Mouse (Mus musculus) layer of hippocampus, postnatal 10 days (tissue): Measurements from ENCODE around the gene Fjx1. TPM values are rescaled to one million over a fixed set of nuclear protein-coding genes. Genes with fewer than 3 reads are reported as not detected.

ENCODE experiments used
- DNase-seq, 2 experiments: peaks; one replicate each; pipeline ENCODE4 v3.0.0; 2021; ENCODE audit warnings: low spot score in 2 of 2
- long read RNA-seq: library from polyadenylated mRNA; stranded (forward); transcript quantifications from one replicate; pipeline ENCODE4 v2.0.0, GENCODE M21; 2023
- total RNA-seq, 2 experiments: library from RNA; stranded (reverse); gene quantifications; 2 replicates each; pipeline ENCODE4 v1.2.3; 2021

Fjx1 gene
- total RNA-seq: 10 to 100 TPM; 64.8 to 72.0 TPM
- long read RNA-seq, transcript Fjx1-201 (1 exons, 3,134 nt): major isoform, 140 of 140 reads
- long read RNA-seq, partial matches to known transcripts: 0 of 140 reads
- long read RNA-seq, other reads (novel, unspliced or antisense): 0 of 140 reads

- peak in 1 of 2 experiments; percentile 81 for DNase-seq
Observed at GRCm38 (mm10) chr2:102451671-102452549, at the start of gene Fjx1. Fjx1 (minus strand) TSS chr2:102452499.

DNA sequence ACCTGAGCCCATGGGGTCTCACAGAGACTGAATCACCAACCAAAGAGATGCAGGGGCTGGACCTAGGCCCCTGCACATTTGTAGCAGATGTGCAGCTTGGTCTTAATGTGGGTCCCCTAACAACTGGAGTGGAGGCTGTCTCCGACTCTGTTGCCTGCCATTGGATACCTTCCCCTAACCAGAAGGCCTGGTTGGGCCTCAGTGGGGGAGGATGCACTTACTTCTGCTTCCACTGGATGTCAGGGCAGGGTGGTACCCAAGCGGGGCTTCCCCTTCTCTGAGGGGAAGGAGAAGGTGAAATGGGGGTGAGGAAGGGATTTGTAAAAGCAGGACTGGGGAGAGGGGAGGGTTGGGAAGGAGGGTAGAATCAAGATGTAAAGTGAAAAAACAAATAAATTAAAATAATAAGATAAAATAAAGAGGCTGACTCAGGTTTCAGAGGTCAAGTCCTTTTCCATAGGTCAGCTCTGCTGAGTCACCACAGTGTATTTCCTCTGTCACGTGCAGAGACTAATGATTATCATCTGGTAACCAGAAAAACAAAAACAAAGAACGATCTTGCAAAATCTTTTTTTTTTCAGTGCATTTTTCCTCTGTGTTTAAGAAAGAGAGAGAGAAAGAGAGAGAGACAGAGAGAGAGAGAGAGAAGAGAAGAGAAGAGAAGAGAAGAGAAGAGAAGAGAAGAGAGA lies 47.8 kb upstream of the Fjx1 start:
- no peak for DNase-seq

DNA sequence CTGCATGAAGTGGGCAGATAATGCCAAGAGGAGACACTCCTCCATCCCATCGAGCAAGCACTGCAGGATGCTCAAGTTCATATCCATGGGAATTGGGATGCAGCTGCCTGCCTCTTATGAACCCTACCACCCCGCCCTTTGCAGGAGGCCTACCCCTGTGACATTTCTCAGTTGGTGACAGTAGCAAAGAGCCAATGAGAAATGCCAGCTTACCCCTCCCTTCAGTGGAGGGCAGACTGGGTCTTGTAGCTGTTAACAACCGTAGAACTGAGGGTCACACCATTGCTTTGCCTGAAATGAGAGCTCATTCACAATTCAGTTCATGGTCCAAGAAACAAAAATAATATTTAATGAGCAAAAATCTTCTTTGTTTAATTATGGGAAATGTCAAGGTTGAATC lies 28.4 kb upstream of the Fjx1 start:
- no peak for DNase-seq

GRCm38 (mm10) chr2:102476101-102476500 lies 23.8 kb upstream of the Fjx1 start:
- DNase-seq: no peak

GRCm38 (mm10) chr2:102468645-102469044 lies 16.3 kb upstream of the Fjx1 start:
- no peak for DNase-seq

- DNase-seq: no peak
Observed at GRCm38 (mm10) chr2:102464342-102464732, 12.0 kb upstream of the Fjx1 start.

DNA sequence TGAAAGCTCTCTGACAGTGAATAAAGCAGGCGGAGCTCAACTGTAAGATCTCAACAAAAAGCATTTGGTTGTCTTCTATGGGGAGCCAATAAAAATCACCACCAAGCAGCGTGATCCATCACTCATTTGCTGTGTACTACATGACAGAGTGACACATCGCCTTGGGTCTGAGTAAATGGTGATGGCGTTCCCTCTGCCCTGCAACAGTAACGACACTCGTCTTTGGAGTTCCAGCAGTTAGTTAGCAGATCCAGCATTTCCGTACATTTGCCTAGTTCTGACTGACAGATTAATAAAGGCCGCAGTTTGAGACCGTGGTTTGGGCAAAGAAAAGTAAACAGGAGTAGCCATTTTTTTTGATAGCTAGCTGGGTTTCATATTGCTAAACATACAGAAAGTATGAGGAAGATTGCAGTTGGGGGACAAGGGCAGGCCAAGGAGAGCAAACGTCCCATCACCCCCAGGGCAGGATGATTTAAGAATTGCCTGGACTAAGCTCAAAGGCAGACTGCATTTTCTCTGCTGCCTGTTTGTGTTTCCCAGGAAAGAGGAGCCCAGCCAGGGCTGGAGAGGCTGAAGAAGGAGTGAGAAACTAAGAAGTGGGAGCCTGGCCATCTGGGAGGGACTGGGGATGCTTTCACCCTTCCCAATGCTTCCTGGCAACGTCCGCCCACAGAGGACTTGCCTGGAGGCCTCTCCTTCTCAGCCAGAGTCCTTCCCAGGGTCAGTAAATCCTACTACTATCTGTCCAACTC lies 11.5 kb upstream of the Fjx1 start:
- DNase-seq: peak; percentile 50 to 72

DNA sequence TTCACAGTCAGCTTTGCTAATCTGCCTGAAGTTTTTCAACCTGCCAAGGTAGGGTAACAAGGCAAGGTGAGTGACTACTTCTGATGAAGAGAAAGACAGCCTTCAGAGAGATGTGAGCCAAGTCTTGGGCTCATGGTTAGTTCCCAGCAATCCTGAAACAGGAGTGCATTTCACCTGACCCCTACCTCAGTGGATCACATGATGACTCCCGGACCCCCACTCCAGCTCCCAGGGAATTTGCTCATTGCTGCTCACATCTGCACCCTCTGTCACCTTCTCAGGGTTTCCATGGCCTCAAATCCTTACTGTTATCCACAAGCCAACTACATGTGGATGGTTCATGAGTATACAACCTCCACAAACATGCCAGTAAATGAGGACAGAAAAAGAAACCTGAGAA lies 9.2 kb upstream of the Fjx1 start:
- no peak for DNase-seq

GRCm38 (mm10) chr2:102455126-102455525 lies 2.8 kb upstream of the Fjx1 start:
- DNase-seq: no peak

DNA sequence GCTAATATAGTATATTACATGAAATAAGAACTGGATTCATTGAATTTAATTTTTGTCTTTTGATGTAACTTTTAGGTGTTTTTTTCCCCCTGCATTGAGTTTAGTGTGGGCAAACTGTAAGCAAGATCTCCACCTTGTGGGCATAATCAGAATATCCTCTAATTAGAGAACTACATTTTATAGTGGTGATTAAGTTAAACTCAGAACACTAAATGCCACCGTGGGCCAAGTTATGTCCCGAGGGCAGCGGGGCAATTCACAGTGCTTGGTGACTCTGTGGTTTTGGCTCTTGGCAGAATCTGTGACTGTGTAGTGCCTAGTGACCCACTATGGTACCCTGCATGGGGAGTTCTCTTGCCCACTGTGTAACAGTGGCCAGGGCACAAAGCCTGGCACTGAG lies 1.1 kb upstream of the Fjx1 start:
- no peak for DNase-seq

DNA sequence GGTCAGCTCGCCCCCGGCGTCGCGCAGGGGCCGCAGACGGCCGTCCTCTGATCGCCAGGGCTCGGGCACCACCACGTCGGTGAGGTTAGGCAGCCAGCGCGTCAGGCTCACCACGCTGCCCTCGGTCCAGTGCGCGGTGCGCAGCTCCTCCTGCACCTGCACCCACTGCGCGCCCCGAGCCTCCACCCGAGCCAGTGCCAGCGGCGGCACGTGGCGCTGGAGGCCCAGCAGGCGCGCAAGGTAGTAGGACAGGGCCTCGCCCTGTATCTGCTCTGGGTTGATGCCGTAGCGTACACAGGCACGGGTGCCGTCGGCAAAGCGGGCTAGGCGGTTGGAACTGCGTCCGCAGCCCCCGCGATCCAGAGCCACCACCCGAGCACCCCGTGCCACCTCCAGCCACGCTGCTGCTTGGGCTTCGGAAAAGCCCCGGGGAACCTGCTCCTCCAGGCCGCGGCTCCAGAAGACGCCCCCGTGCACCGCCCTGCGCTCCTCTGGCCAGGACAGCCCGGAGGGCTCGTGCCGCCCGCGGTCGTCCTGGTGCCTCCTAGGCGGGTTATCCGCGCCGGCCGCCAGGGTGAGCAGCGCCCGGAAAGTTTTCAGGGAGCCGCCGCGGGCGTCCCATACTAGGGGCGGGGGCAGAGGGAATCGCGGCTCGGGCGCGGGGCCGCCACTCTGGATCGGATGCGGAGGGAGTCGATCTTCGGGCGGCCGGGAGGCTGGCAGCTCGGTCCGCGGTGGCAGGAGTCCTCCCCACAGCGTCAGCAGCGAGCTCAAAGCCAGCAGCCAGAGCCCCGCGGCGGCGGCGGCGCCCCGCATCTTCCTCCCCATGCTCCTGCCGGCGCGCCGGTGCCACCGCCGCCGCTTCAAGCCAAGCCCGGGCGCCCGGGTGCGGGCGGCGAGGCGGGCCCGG lies 1.3 kb downstream of the Fjx1 start:
- DNase-seq: peak; percentile 60 to 67

GRCm38 (mm10) chr2:102450248-102450760 lies 2.0 kb downstream of the Fjx1 start:
- peak; percentile 61 to 68 for DNase-seq

DNA sequence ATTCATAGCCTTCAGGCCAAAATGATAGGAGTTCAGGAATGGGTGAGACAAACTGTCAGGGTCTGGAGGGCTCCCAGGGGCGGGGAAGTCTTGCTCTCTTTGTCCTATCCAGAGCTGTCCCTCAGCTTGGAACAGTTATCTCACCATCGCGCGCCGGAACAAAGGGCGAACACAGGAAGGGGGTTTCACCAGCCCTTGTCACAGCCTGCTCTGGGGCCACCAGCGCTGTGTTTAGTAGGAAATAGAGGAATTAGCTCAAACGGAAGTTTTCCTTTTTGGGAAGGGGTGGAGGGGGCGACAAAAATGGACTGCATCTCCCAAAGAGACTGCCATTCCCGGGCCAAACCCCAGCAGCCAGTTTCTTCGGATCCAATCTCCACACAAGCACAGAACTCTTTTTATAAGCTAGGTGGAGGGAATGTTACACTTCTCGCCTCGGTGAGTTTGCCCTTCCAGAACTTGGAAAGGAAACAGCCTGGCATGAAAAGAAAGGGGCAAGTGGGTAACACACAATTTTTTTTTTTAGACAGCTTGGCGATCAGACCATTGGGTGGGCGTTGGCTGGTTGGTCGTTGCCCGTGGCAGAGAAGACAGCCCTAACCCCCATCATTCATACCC lies 2.6 kb downstream of the Fjx1 start:
- DNase-seq: peak; percentile 42 to 50

- no peak for DNase-seq
Observed at GRCm38 (mm10) chr2:102449056-102449455, 3.2 kb downstream of the Fjx1 start.

GRCm38 (mm10) chr2:102447831-102448230 lies 4.5 kb downstream of the Fjx1 start:
- DNase-seq: no peak

DNA sequence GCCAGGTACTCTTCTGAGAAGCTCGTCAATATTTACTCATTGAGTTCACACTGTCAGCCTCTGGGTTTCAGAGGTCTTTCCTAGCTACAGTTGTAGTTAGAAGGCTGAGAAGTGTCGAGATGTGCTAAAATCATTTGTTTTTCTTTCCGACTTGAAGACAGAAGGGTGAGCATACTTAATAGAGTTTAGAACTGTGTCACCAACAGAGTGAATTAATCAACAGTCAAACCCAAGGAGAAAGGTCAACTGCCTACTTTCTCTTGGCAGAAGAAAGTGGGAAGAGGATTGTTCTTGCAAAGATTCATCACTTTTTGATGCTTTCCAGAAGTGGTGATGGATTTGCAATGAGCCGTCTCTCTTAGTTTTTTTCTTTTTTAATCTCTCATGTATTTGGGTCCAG lies 5.4 kb downstream of the Fjx1 start:
- DNase-seq: no peak

GRCm38 (mm10) chr2:102437357-102438030 lies 14.8 kb downstream of the Fjx1 start:
- no peak for DNase-seq

DNA sequence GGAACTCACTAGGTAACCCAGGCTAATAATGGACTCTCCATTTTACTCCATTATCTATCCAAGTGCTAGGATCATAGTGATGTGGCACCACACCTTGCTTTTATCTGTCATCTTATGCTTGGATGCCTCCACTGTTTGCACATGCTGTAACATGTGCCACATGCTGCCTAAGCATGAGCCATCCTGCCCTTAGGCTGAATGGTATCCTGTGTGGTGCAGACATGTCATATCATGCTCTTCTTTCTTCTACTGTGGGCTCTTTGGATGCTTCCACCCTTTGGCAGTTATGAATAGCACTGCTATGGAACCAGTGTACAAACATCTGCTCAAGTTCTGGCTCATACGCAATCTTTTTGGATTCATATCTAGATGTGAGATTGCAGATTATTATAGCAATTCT lies 18.4 kb downstream of the Fjx1 start:
- no peak for DNase-seq

DNA sequence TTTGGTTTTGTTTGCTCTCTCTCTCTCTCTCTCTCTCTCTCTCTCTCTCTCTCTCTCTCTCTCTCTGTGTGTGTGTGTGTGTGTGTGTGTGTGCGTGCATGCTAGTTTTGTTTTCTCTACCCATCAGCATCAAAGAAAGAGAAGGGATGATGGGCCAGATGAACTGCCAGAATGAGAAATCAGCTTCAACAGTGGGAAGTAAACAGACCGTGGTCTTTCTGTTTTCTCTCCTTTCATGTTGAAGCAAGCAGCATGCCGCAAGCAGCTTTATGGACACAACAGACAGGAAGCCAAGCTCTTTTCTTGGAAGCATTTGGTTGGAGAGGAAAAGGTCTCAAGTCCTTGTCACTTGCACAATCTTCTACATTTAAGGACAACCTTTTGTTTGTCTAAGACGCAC lies 21.2 kb downstream of the Fjx1 start:
- DNase-seq: no peak
